Mouse (Mus musculus) cerebellum, adult 9-10 months (tissue): ENCODE measurements around the gene Olfr832.
"Not testable (repeated sequence)": the region's sequence is repeated elsewhere in the genome, so short reads cannot be mapped to it uniquely, and the experiment has no call there.

ENCODE experiments used
- DNase-seq: peaks from one replicate; pipeline ENCODE4 v3.0.0; 2022

Olfr832 gene

GRCm38 (mm10) chr9:18936822-18937221 is at the start of gene Olfr832:
Gene Olfr832, plus strand, starts transcription at chr9:18937122.
- DNase-seq, result not testable (repeated sequence)

- not testable (repeated sequence) for DNase-seq
Observed at GRCm38 (mm10) chr9:18907699-18908098, 29.2 kb upstream of the Olfr832 start.

GRCm38 (mm10) chr9:18927921-18928320 is 9.0 kb upstream of the Olfr832 start:
- DNase-seq, result not testable (repeated sequence)

- no peak for DNase-seq
Observed at GRCm38 (mm10) chr9:18962021-18962420, 25.1 kb downstream of the Olfr832 start.

- no peak for DNase-seq
Observed at GRCm38 (mm10) chr9:18987690-18988089, 50.8 kb downstream of the Olfr832 start, which contains the start of gene Olfr834. Gene Olfr834, plus strand, starts transcription at chr9:18987990.
